Mouse (Mus musculus) heart, embryonic 14.5 days (tissue): ENCODE results near the gene Mdm2. TPM values are rescaled to one million over a fixed set of nuclear protein-coding genes. Genes with fewer than 3 reads are reported as not detected.
"Not testable (repeated sequence)": the region's sequence is repeated elsewhere in the genome, so short reads cannot be mapped to it uniquely, and the experiment has no call there.

Experiments
- ATAC-seq: fragments of 200-750 bp; cut with Nextera tagmentation; 2 replicates; pipeline ENCODE4 v1.8.0; 2017; ENCODE audit warnings: low read depth, moderate TSS enrichment; ENCODE audit not compliant: insufficient number of reproducible peaks, insufficient read depth, low FRiP score
- H3K27ac ChIP-seq, 2 experiments: fragments of 200-500 bp in 1 of 2; fragments of 300-500 bp in 1 of 2; sonication (generic) in 1 of 2; replicated peaks in 1 of 2; 2 replicates each; pipeline ENCODE4 v1.5.1; 2012 to 2014; ENCODE audit warnings: low read depth in 2 of 2, low read length in 2 of 2, control low read depth in 1 of 2, mild to moderate bottlenecking in 1 of 2, mixed read lengths in 1 of 2; ENCODE audit not compliant: control insufficient read depth in 1 of 2, insufficient read depth in 1 of 2
- H3K27me3 ChIP-seq: fragments of 300-500 bp; sonication (generic); 2 replicates; pipeline ENCODE4 v1.6.1; 2014; ENCODE audit warnings: mild to moderate bottlenecking, low read length, control low read depth; ENCODE audit not compliant: control insufficient read depth, insufficient read depth
- H3K36me3 ChIP-seq: fragments of 300-500 bp; sonication (generic); 2 replicates; pipeline ENCODE4 v1.6.1; 2014; ENCODE audit warnings: mild to moderate bottlenecking, control low read depth, low read length, mixed read lengths; ENCODE audit not compliant: control insufficient read depth, insufficient read depth
- H3K4me1 ChIP-seq, 2 experiments: fragments of 200-500 bp in 1 of 2; fragments of 300-500 bp in 1 of 2; sonication (generic) in 1 of 2; 2 replicates each; pipeline ENCODE4 v1.6.1; 2012 to 2014; ENCODE audit warnings: low read length in 2 of 2, control low read depth in 1 of 2, mixed read lengths in 1 of 2; ENCODE audit not compliant: control insufficient read depth in 2 of 2, insufficient read depth in 2 of 2
- H3K4me2 ChIP-seq: fragments of 300-500 bp; sonication (generic); 2 replicates; pipeline ENCODE4 v1.6.1; 2014; ENCODE audit warnings: mild to moderate bottlenecking, low read length
- H3K4me3 ChIP-seq, 2 experiments: fragments of 200-500 bp in 1 of 2; fragments of 300-500 bp in 1 of 2; sonication (generic) in 1 of 2; 2 replicates each; pipeline ENCODE4 v1.5.1; 2012 to 2014; ENCODE audit warnings: low read length in 2 of 2, mild to moderate bottlenecking in 2 of 2, control low read depth in 1 of 2, low read depth in 1 of 2, moderate library complexity in 1 of 2; ENCODE audit not compliant: control insufficient read depth in 1 of 2, insufficient read depth in 1 of 2
- H3K9ac ChIP-seq: fragments of 300-500 bp; sonication (generic); 2 replicates; pipeline ENCODE4 v1.6.1; 2014; ENCODE audit warnings: mild to moderate bottlenecking, low read length
- H3K9me3 ChIP-seq: fragments of 300-500 bp; sonication (generic); 2 replicates; pipeline ENCODE4 v1.6.1; 2016; ENCODE audit warnings: low read length, control low read depth; ENCODE audit not compliant: control insufficient read depth
- WGBS: fragments of 180-500 bp; shearing (Covaris S2); extraction: QIAGEN DNeasy Blood & Tissue Kit; methylation state at CpG from one replicate; pipeline ENCODE4 v1.1.7; 2014; 5-methylcytosine and 5-hydroxymethylcytosine counted together
- polyA plus RNA-seq: library from polyadenylated mRNA; unstranded; fragments of >200 nt; fragmentation: Nextera tagmentation; extraction: Ambion mirVana; gene quantifications from 2 replicates; pipeline ENCODE4 v1.2.1, GENCODE M21; 2014

Mdm2 gene
- polyA plus RNA-seq, 1 experiment from 2014 or later: 48.9 TPM

DNA sequence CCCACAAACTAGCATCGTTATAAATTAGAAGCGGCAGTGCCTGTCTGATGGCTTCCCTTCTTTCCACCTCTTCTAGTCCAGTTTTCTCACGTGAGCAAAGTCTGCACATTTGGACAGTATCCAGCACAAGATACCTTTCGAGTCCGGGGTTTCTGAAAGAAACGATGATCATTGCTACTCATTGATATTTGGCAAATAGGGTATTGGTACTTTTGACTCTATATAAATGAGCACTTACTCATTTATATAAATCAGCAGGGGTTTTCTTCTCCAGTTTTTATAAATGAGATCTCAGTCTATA, 29.0 kb upstream of the Mdm2 start:
- 92% methylated on average over 6 of the region's 6 CpGs for WGBS
- Histone ChIP-seq H3K4me1 (no peaks in the 10 kb centered on the region; a peak in 2 of 4 replicates), H3K36me3 (peaks cover 32% of the 10 kb centered on the region), H3K4me3 (no peak overlapping the region), H3K4me2 (no peak overlapping the region), H3K9me3 (no peaks in the 10 kb centered on the region), H3K27me3 (no peaks in the 10 kb centered on the region), H3K27ac (no peak overlapping the region), H3K9ac (no peak overlapping the region)
- no peak for ATAC-seq

DNA sequence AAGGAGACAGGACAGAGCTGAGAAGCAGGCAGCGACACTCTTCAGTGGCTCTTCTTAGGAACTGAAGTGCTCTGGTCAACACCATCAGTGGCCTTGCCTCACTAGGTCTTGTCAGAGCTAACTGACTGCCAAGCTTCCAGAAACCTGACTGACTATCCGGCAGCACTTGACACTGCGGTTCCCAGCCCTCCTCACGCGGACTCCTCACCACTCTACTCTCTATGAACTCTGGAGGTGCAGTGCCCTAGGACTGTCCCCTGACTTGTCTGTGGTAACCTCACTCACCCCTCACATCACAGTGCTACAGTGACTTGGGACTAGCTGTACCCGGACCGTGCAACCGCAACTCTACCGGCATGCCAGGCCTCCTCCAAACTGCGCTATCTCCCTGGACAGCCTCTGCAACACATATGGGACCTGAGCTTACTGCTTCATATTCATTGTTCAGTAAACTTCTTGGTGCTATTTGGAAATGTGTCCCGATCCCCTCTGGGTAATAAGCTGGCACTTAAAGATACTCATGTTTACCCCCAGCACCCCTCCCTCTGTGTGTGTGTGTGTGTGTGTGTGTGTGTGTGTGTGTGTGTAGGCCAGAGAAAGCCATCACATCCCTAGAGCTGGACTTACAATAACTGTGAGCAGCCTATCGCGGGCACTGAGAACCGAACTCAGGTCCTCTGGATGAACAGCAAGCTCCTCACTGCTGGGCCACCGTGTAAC, 28.5 kb upstream of the Mdm2 start:
- peaks cover 32% of the 10 kb centered on the region for H3K36me3 ChIP-seq
- H3K4me2 ChIP-seq: no peak overlapping the region
- whole genome bisulfite sequencing: 89% methylated on average over 15 of the region's 15 CpGs
- no peaks in the 10 kb centered on the region for H3K27me3 ChIP-seq
- no peak for ATAC-seq
- no peak overlapping the region for H3K4me3 ChIP-seq
- H3K9me3 ChIP-seq: no peaks in the 10 kb centered on the region
- no peaks in the 10 kb centered on the region; a peak in 1 of 4 replicates for H3K4me1 ChIP-seq
- no peak overlapping the region for H3K27ac ChIP-seq
- H3K9ac ChIP-seq: no peak overlapping the region

DNA sequence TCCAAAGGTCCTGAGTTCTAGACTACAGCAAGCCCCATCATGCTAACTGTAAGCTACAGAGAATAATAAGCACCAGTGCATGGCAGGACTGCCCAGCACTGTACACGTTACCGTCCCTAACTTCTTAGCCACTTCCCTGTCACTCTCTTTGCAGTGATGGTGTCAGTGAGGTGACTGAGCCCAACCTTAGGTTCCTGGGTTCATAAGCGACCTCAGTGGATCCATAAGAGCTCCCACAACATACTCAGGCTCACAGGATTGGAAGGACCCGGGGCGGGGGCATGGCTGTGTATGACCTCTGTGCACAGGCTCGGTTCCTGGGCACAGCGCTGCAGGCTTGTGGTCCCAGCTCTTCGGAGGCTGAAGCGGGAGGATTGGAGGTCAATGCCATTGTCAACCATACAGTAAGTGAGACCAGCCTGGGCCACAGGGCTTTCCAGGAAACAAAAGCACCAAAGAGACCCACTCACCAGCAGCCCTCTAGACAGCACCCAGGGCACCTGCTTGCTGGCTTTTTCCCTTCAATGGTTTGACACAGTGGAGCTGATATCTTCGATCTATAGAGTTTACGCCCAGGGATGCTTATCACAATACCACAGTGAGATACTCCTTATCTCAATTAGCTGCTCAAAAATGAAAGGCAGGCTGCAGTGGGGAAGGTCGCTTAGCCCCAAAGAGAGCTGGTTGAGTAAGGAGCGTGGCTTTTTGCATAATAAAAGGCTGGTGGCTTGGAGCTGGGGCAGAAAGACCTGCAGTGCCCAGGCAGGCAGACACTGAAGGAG, 27.8 kb upstream of the Mdm2 start:
- H3K9me3 ChIP-seq: no peaks in the 10 kb centered on the region
- H3K9ac ChIP-seq: no peak overlapping the region
- H3K36me3 ChIP-seq: peaks cover 32% of the 10 kb centered on the region
- no peak overlapping the region for H3K4me3 ChIP-seq
- no peak overlapping the region for H3K4me2 ChIP-seq
- no peaks in the 10 kb centered on the region; a peak in 2 of 4 replicates for H3K4me1 ChIP-seq
- H3K27me3 ChIP-seq: no peaks in the 10 kb centered on the region
- ATAC-seq: no peak
- no peak overlapping the region for H3K27ac ChIP-seq
- WGBS: 82% methylated on average over 13 of the region's 13 CpGs

DNA sequence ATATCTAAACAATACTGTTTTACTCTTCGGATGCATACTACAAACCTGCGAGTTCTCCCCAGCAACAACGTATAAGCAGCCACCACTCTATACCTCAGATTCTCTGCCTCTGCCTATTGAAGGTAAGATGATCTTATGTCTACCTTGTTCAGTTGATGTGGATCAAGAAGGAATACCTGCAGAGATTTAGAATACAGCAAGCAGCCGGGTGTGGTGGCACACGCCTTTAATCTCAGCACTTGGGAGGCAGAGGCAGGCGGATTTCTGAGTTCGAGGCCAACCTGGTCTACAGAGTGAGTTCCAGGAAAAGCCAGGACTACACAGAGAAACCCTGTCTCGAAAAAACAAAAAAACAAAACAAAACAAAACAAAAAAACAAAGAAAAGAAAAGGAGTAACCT, 26.9 kb upstream of the Mdm2 start:
- not testable (repeated sequence) for ATAC-seq, H3K4me3 ChIP-seq, H3K4me2 ChIP-seq, H3K4me1 ChIP-seq, H3K9me3 ChIP-seq, H3K27ac ChIP-seq, H3K9ac ChIP-seq, H3K27me3 ChIP-seq
- peaks cover 32% of the 10 kb centered on the region for H3K36me3 ChIP-seq
- 94% methylated on average over 8 of the region's 8 CpGs for WGBS

DNA sequence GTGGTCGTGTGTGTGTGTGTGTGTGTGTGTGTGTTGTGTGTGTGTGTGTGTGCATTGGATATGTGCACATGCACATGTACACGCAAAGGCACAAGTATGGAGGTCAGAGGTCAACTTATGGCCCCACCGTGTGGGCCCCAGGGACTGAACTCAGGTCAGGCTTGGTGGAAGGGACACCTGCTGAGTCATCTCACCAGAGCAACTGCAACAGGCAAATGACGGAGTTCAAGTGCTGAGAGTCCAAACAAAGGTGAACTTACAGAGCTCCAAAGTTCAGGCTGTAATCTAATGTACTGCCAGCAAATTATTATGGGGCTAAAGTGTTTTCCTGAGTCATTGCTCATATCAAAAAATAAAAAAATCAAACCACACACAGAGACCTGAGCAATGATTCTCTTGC, 26.5 kb upstream of the Mdm2 start:
- H3K36me3 ChIP-seq: peaks cover 32% of the 10 kb centered on the region
- ATAC-seq: no peak
- H3K27me3 ChIP-seq: no peaks in the 10 kb centered on the region
- H3K27ac ChIP-seq: no peak overlapping the region
- no peak overlapping the region for H3K4me2 ChIP-seq
- WGBS: 83% methylated on average over 4 of the region's 4 CpGs
- H3K4me1 ChIP-seq: no peaks in the 10 kb centered on the region; a peak in 2 of 4 replicates
- H3K4me3 ChIP-seq: no peak overlapping the region
- no peaks in the 10 kb centered on the region for H3K9me3 ChIP-seq
- no peak overlapping the region for H3K9ac ChIP-seq

DNA sequence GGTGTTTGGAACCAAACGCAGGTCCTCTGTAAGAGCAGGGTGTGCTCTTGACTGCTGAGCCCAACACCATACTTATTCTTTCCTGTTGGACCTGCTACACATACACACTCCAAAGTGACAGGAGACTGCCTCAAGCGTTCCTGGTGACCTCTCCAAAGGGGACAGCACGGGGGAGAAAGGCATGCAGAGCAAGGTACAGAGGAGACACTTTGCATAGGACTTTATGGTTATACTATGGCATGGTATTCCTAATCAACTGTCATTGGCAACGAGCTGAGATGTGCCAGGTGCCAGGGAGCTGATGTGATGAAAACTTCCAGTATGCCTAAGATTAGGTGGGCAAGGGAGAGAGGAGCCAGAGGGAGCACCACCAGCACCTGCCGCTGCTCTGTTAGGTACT, 26.0 kb upstream of the Mdm2 start:
- 79% methylated on average over 5 of the region's 5 CpGs for WGBS
- Histone ChIP-seq H3K4me2 (no peak overlapping the region), H3K27me3 (no peaks in the 10 kb centered on the region), H3K27ac (no peak overlapping the region), H3K36me3 (peaks cover 32% of the 10 kb centered on the region), H3K4me1 (no peaks in the 10 kb centered on the region; a peak in 2 of 4 replicates), H3K9ac (no peak overlapping the region), H3K4me3 (no peak overlapping the region), H3K9me3 (no peaks in the 10 kb centered on the region)
- no peak for ATAC-seq

DNA sequence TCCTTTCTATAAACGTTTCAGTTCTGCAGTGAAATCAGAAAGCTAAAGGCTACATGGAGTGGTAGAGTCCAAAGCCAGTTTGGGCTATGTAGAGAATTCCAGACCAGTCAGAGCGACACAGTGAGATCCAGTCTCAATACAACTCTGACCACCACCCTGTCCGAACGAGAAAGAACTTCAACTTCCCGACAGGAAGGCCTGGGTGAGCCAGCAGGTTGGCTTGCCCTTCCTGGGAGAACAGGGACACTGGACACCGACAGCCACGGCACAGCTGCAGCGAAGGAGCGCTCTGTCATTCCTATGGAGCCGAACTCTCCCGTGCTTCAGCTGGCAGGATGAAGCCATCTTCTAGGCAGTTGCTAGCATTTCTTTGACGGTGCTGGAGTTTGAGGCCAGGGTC, 24.8 kb upstream of the Mdm2 start:
- H3K4me1 ChIP-seq, H3K27ac ChIP-seq, H3K4me2 ChIP-seq, ATAC-seq, H3K9me3 ChIP-seq, H3K9ac ChIP-seq, H3K4me3 ChIP-seq, H3K27me3 ChIP-seq: not testable (repeated sequence)
- 71% methylated on average over 11 of the region's 12 CpGs for WGBS
- peaks cover 32% of the 10 kb centered on the region for H3K36me3 ChIP-seq
